Mouse (Mus musculus) erythroblast, embryonic 14.5 days (primary cell): Measurements from ENCODE around the gene Ubxn1.
"Not testable (repeated sequence)": the region's sequence is repeated elsewhere in the genome, so short reads cannot be mapped to it uniquely, and the experiment has no call there.

Experiments used
- GATA1 ChIP-seq: IDR thresholded peaks from 2 replicates; pipeline ENCODE4 v1.6.1; 2012; ENCODE audit warnings: low read length, inconsistent platforms, mixed read lengths
- TAL1 ChIP-seq: IDR thresholded peaks from 3 replicates; pipeline ENCODE4 v1.6.1; 2012; ENCODE audit warnings: low read length, inconsistent platforms, mixed read lengths

GRCm38 (mm10) chr19:8896231-8896630 lies 24.9 kb downstream of the Ubxn1 start:
- TF ChIP-seq TAL1, GATA1: not testable (repeated sequence)
